Mouse (Mus musculus) liver, embryonic 14.5 days (tissue): ENCODE measurements at regions not wholly inside any gene's neighbourhood (a gene's known extent, or its start where the extent isn't known, plus 50 kb on each side); places are given as distances from the start of the nearest gene placed in this dataset.

Source experiments
- CTCF ChIP-seq: IDR thresholded peaks from 2 replicates; pipeline ENCODE4 v1.5.1; 2016; ENCODE audit warnings: antibody characterized with exemption, low read depth, control low read depth
- EP300 ChIP-seq: IDR thresholded peaks from 2 replicates; pipeline ENCODE4 v1.6.1; 2016; ENCODE audit warnings: antibody characterized with exemption, low read depth

GRCm38 (mm10) chr10:111724574-111725414 is 218.7 kb downstream of the Phlda1 start:
- TF ChIP-seq CTCF (no peak), EP300 (no peak)
